Mouse (Mus musculus) small intestine, adult 2 months (tissue): ENCODE measurements at regions not wholly inside any gene's neighbourhood (a gene's known extent, or its start where the extent isn't known, plus 50 kb on each side); places are given as distances from the start of the nearest gene placed in this dataset.

Experiments used
- CTCF ChIP-seq: fragments of 200-500 bp; IDR thresholded peaks from 2 replicates; pipeline ENCODE4 v1.5.1; 2012; ENCODE audit warnings: low read depth, mild to moderate bottlenecking, control low read depth, inconsistent platforms, low read length, moderate library complexity, mixed read lengths; ENCODE audit not compliant: insufficient replicate concordance, insufficient read length; ENCODE audit errors: extremely low read depth
- POLR2A ChIP-seq: fragments of 200-500 bp; IDR thresholded peaks from 2 replicates; pipeline ENCODE4 v1.6.1; 2012; ENCODE audit warnings: low read depth, mild to moderate bottlenecking, control low read depth, inconsistent platforms, low read length, moderate library complexity

DNA sequence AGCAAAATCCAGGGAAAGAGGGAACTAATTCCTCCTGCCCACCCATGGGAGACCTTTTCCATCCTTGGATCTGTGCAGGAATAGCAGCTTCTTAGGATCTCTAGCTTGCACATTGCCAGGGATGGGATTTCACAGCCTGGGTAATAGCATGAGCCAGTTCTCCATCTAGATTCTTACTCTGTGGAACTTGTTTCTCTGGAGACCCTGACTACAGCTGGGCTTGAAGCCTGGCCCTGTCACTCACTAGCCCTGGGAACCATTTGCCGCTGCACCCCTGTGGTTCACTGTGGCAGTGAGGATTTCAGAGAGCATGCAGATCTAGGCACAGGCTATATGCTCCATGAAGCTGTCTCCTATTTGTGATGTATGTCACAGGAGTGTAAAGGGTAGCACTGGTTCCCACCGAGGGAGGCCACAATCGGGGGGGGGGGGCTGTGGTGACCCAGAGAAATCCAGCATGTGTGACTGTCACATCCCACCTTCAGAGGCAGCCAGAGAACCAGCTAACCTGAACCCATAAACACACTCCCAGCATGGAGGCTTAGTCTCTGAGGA, 183.5 kb downstream of the Gadd45g start:
- no peak for TF ChIP-seq CTCF
- TF ChIP-seq POLR2A, result no peak
